Mouse (Mus musculus) myocyte (in vitro differentiated cells): ENCODE measurements around the gene Vps13d.

Source experiments
- CEBPB ChIP-seq: IDR thresholded peaks from 2 replicates; pipeline ENCODE4 v1.6.1; 2011; ENCODE audit warnings: mild to moderate bottlenecking, moderate library complexity; ENCODE audit not compliant: poor library complexity, insufficient read depth, severe bottlenecking
- E2F4 ChIP-seq: IDR thresholded peaks from one replicate; pipeline ENCODE4 v1.6.1; 2011; ENCODE audit warnings: mild to moderate bottlenecking, control low read depth, moderate library complexity; ENCODE audit not compliant: insufficient read depth
- MAX ChIP-seq: IDR thresholded peaks from one replicate; pipeline ENCODE4 v1.6.1; 2011; ENCODE audit warnings: low read depth, mild to moderate bottlenecking, control low read depth
- MYOD1 ChIP-seq, 3 experiments: IDR thresholded peaks; one replicate each; pipeline ENCODE4 v1.6.1; 2011; ENCODE audit warnings: control low read depth in 2 of 3, low read depth in 2 of 3, mild to moderate bottlenecking in 2 of 3, moderate library complexity in 1 of 3; ENCODE audit not compliant: insufficient read length in 2 of 3, control insufficient read depth in 1 of 3
- MYOG ChIP-seq, 3 experiments: IDR thresholded peaks; one replicate each; pipeline ENCODE4 v1.6.1; 2011; ENCODE audit warnings: control low read depth in 2 of 3, low read depth in 2 of 3, mild to moderate bottlenecking in 2 of 3; ENCODE audit not compliant: insufficient read length in 2 of 3, control insufficient read depth in 1 of 3, insufficient read depth in 1 of 3
- POLR2A ChIP-seq: IDR thresholded peaks from one replicate; pipeline ENCODE4 v1.6.1; 2011; ENCODE audit warnings: low read depth, mild to moderate bottlenecking, control low read depth, moderate library complexity; ENCODE audit not compliant: insufficient read length
- POLR2AphosphoS2 ChIP-seq: IDR thresholded peaks from one replicate; pipeline ENCODE4 v1.6.1; 2011; ENCODE audit warnings: low read depth, control low read depth; ENCODE audit not compliant: insufficient read length
- REST ChIP-seq: IDR thresholded peaks from one replicate; pipeline ENCODE4 v1.6.1; 2011; ENCODE audit warnings: mild to moderate bottlenecking, control low read depth, moderate library complexity; ENCODE audit not compliant: insufficient read depth, insufficient read length
- SRF ChIP-seq: IDR thresholded peaks from one replicate; pipeline ENCODE4 v1.6.1; 2011; ENCODE audit warnings: low read depth; ENCODE audit not compliant: control insufficient read depth, insufficient read length
- TCF12 ChIP-seq: IDR thresholded peaks from one replicate; pipeline ENCODE4 v1.6.1; 2011; ENCODE audit warnings: mild to moderate bottlenecking, control low read depth; ENCODE audit not compliant: poor library complexity, insufficient read depth, severe bottlenecking
- TCF3 ChIP-seq: IDR thresholded peaks from one replicate; pipeline ENCODE4 v1.6.1; 2011; ENCODE audit warnings: low read depth, control low read depth; ENCODE audit not compliant: insufficient read length
- USF1 ChIP-seq: IDR thresholded peaks from one replicate; pipeline ENCODE4 v1.6.1; 2011; ENCODE audit warnings: low read depth, mild to moderate bottlenecking, control low read depth, moderate library complexity

DNA sequence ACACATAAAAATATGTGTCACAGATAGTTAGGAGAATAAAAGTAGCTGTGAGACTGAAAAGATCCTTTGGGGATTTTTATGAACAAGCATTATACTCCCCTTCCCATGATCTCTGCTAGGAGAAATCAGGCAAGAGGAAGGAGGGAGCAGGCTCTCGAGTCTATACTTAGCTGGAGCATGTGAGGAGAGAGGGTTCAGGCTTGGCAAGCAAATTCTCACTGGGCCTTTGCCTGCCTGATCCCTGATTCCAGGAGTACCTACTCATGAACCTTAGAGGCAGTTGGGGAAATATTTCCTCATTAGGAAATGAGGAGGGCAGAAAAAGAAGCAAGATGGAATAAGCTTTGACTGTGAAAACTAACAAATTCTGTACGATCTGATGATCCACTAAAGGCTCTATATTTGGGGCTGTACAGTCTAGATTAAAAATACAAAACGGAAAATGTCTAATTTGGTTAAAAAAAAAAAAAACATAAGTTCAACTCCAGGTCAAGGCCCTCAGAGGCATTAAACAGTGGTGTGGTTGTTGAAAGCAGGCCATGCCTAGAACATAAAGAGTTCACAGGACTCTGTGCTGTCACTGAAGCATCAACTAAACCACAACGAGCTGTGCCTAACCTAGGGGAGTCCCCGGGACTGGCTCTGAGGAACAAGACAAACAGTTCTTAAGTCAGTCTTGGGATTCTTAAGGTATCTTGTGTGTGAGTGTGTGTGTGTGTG lies 149.3 kb downstream of the Vps13d start:
- TF ChIP-seq MYOG (IDR thresholded peaks at IDR 0.05; ENCODE audit: control insufficient read depth in 1 of 3, insufficient read depth in 1 of 3, insufficient read length in 2 of 3, low read depth in 2 of 3) (no peak), POLR2A (no peak), MAX (no peak), TCF12 (no peak), USF1 (no peak), E2F4 (no peak), TCF3 (no peak), REST (no peak), CEBPB (no peak), MYOD1 (IDR thresholded peaks at IDR 0.05; ENCODE audit: control insufficient read depth in 1 of 3, insufficient read length in 2 of 3, low read depth in 2 of 3) (no peak), POLR2AphosphoS2 (no peak), SRF (no peak)
